Mouse (Mus musculus) liver, postnatal 0 days (tissue): ENCODE data around the gene Nsun2.

Experiments used
- CTCF ChIP-seq: sonication (generic); IDR thresholded peaks from 2 replicates; pipeline ENCODE4 v1.5.1; 2016; ENCODE audit warnings: antibody characterized with exemption, low read depth
- EP300 ChIP-seq: IDR thresholded peaks from 2 replicates; pipeline ENCODE4 v1.6.1; 2016; ENCODE audit warnings: antibody characterized with exemption, low read depth, mild to moderate bottlenecking

DNA sequence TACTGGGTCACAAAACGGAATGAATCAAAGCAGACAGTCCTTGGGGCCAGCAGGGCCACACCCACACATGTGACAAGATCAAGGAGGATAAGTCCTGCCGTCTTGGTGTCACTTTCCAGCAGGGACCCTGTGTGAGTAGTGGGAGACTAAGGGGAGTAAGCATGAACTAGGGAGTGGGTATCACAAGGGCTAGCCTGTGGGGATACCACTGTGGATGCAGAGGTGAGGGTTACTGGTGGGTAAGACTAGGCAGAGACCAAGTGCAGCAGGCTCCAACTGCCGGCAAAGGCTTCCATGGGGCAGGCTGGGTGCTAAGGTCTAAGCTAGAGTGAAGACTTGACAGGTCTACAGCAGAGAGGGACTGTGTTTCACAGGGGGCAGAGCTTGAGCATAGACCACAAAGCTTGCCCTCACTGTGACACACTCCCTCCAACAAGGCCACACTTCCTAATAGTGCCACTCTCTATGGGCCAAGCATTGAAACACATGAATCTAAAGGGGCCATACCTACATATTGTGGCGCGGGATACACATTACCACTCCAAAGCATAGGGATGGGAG is 109.2 kb downstream of the Nsun2 start:
- TF ChIP-seq CTCF (no peak), EP300 (no peak)
